Mouse (Mus musculus): ENCODE measurements around the gene Pla2g2e.
A peak's percentile ranks its signal among the peaks of the same experiment; 100 is the strongest.

DNA sequence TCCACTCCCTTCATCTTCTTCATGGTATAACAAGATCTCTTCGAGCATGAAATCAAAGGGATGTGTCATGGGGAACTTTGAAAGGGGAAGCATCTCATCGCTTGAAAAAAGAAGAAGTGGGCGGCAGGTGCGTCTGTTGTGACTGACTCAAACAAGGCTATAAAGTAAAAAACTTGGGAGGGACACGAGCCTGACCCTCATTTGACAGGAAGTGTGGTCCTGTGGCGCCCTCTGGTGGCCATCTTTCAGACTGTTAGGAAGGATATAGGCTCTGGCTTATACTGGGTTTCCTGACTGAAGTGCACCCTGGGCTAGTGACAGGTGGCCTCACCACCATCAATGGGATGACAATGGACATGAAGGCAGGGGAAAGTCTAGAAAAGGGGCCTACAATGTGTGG lies 6.5 kb downstream of the Pla2g2e start:
- no peak for TF ChIP-seq MAX (IDR thresholded peaks at IDR 0.05)
- no peak for TF ChIP-seq CEBPB (IDR thresholded peaks at IDR 0.05; ENCODE audit: low read depth)
- peak; percentile 76 for TF ChIP-seq CTCF (IDR thresholded peaks at IDR 0.05; ENCODE audit: control insufficient read depth, insufficient read depth, insufficient read length)
- TF ChIP-seq USF1 (IDR thresholded peaks at IDR 0.05; ENCODE audit: low read depth), result no peak
